Comparison of ENCODE assay signal across 27 mouse cellular contexts in genomic region chr3:132539780-132540658, GRCm38 (mm10).
"Had no signal": no experiment of that assay in that cellular context is flagged by ENCODE, and none has a peak within 500 bp of the region (broad histone marks: within the 10 kb centered on the region; RNA-seq: fewer than 3 reads in every experiment).

No protein-coding gene starts in this region.

- H3K4me1 ChIP-seq: heart, embryonic 13.5 days; heart, embryonic 15.5 days; hindbrain, embryonic 12.5 days; intestine, embryonic 15.5 days; liver, embryonic 13.5 days; liver, embryonic 15.5 days had no signal

- H3K4me2 ChIP-seq: heart, embryonic 11.5 days; heart, embryonic 13.5 days; heart, embryonic 15.5 days; hindbrain, embryonic 12.5 days; hindbrain, embryonic 14.5 days; intestine, embryonic 15.5 days; liver, embryonic 11.5 days; liver, embryonic 13.5 days; liver, embryonic 15.5 days had no signal

- H3K27ac ChIP-seq: heart, embryonic 13.5 days; heart, embryonic 15.5 days; hindbrain, embryonic 12.5 days; hindbrain, embryonic 14.5 days; intestine, embryonic 15.5 days; layer of hippocampus, adult 2 months; left cerebral cortex, adult 2 months; liver, embryonic 13.5 days; liver, embryonic 15.5 days had no signal

- H3K36me3 ChIP-seq: heart, embryonic 13.5 days; heart, embryonic 15.5 days; hindbrain, embryonic 12.5 days; intestine, embryonic 15.5 days; liver, embryonic 13.5 days; liver, embryonic 15.5 days had no signal

- DNase-seq: gastrocnemius, postnatal 14 days; gastrocnemius, postnatal 36 days; heart, adult 18-20 months; heart, postnatal 14 days; heart, postnatal 36 days; kidney, adult 18-20 months; kidney, adult 8-10 months; kidney, postnatal 10 days; kidney, postnatal 25 days; kidney, postnatal 4 days; left cerebral cortex, postnatal 4 days; liver; liver, embryonic 13.5 days; liver, postnatal 0 days had no signal

- H3K27me3 ChIP-seq: heart, embryonic 13.5 days; heart, embryonic 15.5 days; hindbrain, embryonic 12.5 days; intestine, embryonic 15.5 days; liver, embryonic 13.5 days; liver, embryonic 15.5 days had no signal

- H3K4me3 ChIP-seq: heart, embryonic 13.5 days; heart, embryonic 15.5 days; hindbrain, embryonic 12.5 days; intestine, embryonic 15.5 days; layer of hippocampus, adult 2 months; left cerebral cortex, adult 2 months; liver, embryonic 13.5 days; liver, embryonic 15.5 days had no signal

- H3K9me3 ChIP-seq: heart, embryonic 13.5 days; heart, embryonic 15.5 days; hindbrain, embryonic 12.5 days; intestine, embryonic 15.5 days; liver, embryonic 13.5 days; liver, embryonic 15.5 days had no signal

- ATAC-seq: hindbrain, embryonic 16.5 days; inflammation-experienced regulatory T-cells, adult 6 months; intestine, embryonic 15.5 days; intestine, postnatal 0 days; liver, postnatal 0 days had no signal

- H3K9ac ChIP-seq: heart, embryonic 13.5 days; heart, embryonic 15.5 days; hindbrain, embryonic 12.5 days; hindbrain, embryonic 14.5 days; intestine, embryonic 15.5 days; liver, embryonic 13.5 days; liver, embryonic 15.5 days; liver, postnatal 0 days had no signal
